Mouse (Mus musculus): ENCODE data around the gene Hivep2. TPM values are rescaled to one million over a fixed set of nuclear protein-coding genes. Genes with fewer than 3 reads are reported as not detected.

The Hivep2 gene
- polyA plus RNA-seq, 1 experiment from 2014 or later: 2.5 TPM

DNA sequence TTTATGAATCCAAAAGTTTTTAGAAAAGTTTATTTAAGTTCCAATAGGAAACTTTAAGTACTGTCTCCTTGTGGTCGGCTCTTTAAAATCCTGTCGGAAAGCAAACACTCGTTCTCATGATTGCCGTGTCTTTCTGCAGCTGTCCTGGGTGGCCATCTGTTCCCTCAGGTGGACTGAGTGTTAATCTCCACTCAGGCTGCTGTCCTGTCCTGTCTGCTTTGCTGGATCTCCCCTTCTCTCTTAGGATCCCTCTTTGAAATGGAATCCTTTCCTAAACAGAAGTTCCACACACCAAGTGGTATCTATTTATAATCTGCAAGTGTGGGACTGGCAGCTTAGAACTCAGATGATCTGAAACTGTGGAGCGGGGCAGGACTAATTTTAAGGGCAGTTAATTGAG lies 75.7 kb downstream of the Hivep2 start:
- Histone ChIP-seq H3K4me2 (no peak overlapping the region), H3K4me3 (replicated peaks) (no peak overlapping the region), H3K9ac (replicated peaks) (no peak overlapping the region), H3K27me3 (peaks cover 29% of the 10 kb centered on the region), H3K4me1 (replicated peaks) (peaks cover 22% of the 10 kb centered on the region), H3K36me3 (no peaks in the 10 kb centered on the region), H3K9me3 (no peaks in the 10 kb centered on the region), H3K27ac (no peak overlapping the region)
- WGBS: 62% methylated on average over 5 of the region's 5 CpGs
- no peak for ATAC-seq (ENCODE audit: insufficient number of reproducible peaks, insufficient read depth, low FRiP score, low TSS enrichment, low read depth)

GRCm38 (mm10) chr10:14042539-14043348 lies 76.9 kb downstream of the Hivep2 start:
- Histone ChIP-seq H3K27me3 (peaks cover 34% of the 10 kb centered on the region), H3K4me3 (replicated peaks) (no peak overlapping the region), H3K4me2 (no peak overlapping the region), H3K4me1 (replicated peaks) (peaks cover 22% of the 10 kb centered on the region), H3K9ac (replicated peaks) (no peak overlapping the region), H3K36me3 (no peaks in the 10 kb centered on the region), H3K27ac (no peak overlapping the region), H3K9me3 (no peaks in the 10 kb centered on the region)
- ATAC-seq (ENCODE audit: insufficient number of reproducible peaks, insufficient read depth, low FRiP score, low TSS enrichment, low read depth): no peak
- WGBS: 82% methylated on average over 12 of the region's 12 CpGs

DNA sequence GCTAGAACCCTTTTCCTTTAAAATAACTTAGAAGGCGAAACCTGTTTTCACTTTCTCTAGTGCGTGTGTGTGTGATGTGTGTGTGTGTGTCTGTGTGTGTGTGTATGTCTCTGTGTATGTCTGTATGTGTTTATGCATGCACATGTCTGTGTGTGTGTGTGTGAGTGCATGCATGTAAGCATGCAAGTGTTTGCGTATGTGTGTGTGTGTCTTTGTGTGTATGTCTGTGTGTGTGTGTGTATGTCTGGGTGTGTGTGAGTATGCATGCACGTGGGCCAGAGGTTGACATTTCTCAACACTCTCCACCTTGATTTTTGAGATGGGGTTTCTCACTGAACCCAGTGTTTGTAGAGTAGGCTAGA lies 77.5 kb downstream of the Hivep2 start:
- WGBS: 95% methylated on average over 4 of the region's 4 CpGs
- no peak overlapping the region for H3K9ac ChIP-seq (replicated peaks)

DNA sequence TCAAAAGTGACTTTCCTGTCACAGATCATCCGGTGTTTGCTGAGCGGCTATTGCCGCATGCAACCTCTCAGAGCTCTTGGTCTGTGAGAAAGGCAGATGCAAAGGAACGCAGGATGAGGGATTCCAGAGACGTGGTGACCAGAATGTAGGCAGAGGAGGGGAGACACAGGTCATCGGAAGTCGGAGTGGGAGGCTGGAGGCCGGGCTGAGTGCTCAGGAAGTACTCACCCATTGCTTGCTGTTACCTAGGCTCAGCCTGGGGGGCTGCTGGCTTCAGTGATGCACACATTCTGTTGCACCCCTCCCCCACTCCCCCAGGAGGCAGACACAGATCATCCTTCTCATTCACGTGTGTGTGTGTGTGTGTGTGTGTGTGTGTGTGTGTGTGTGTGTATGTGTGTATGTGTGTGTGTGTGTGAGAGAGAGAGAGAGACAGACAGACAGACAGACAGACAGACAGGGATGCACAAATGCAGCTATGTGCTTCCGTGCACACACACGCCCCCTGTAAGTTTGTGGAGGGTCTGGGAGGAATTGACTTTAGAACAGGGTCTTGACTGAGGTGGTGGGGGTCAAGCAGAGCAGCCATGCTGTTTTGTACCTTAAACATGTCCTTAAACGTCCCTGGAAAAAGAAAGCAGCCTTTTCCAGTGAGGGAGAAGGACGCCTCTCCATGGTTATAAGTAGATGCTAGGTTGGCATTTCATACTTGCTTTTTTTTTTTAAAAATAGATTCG lies 78.3 kb downstream of the Hivep2 start:
- Histone ChIP-seq H3K36me3 (no peaks in the 10 kb centered on the region), H3K4me1 (replicated peaks) (peaks cover 27% of the 10 kb centered on the region), H3K27ac (no peak overlapping the region), H3K9me3 (no peaks in the 10 kb centered on the region), H3K9ac (replicated peaks) (no peak overlapping the region), H3K4me3 (replicated peaks) (no peak overlapping the region), H3K4me2 (no peak overlapping the region), H3K27me3 (peaks cover 35% of the 10 kb centered on the region)
- WGBS: 52% methylated on average over 14 of the region's 14 CpGs
- no peak for ATAC-seq (ENCODE audit: insufficient number of reproducible peaks, insufficient read depth, low FRiP score, low TSS enrichment, low read depth)

More for the DNA sequence above, 77.5 kb downstream of the Hivep2 start:
- peaks cover 35% of the 10 kb centered on the region for H3K27me3 ChIP-seq
- H3K27ac ChIP-seq: no peak overlapping the region
- no peaks in the 10 kb centered on the region for H3K36me3 ChIP-seq
- H3K4me1 ChIP-seq (replicated peaks): peaks cover 24% of the 10 kb centered on the region
- no peak overlapping the region for H3K4me3 ChIP-seq (replicated peaks)
- H3K4me2 ChIP-seq: no peak overlapping the region
- no peaks in the 10 kb centered on the region for H3K9me3 ChIP-seq
- no peak for ATAC-seq (ENCODE audit: insufficient number of reproducible peaks, insufficient read depth, low FRiP score, low TSS enrichment, low read depth)

GRCm38 (mm10) chr10:14044783-14045392 lies 79.0 kb downstream of the Hivep2 start:
- Histone ChIP-seq H3K9me3 (no peaks in the 10 kb centered on the region), H3K27me3 (peaks cover 35% of the 10 kb centered on the region), H3K27ac (no peak overlapping the region), H3K4me3 (replicated peaks) (no peak overlapping the region), H3K4me2 (no peak overlapping the region), H3K36me3 (no peaks in the 10 kb centered on the region), H3K9ac (replicated peaks) (no peak overlapping the region), H3K4me1 (replicated peaks) (peaks cover 27% of the 10 kb centered on the region)
- no peak for ATAC-seq (ENCODE audit: insufficient number of reproducible peaks, insufficient read depth, low FRiP score, low TSS enrichment, low read depth)
- 63% methylated on average over 5 of the region's 5 CpGs for WGBS

DNA sequence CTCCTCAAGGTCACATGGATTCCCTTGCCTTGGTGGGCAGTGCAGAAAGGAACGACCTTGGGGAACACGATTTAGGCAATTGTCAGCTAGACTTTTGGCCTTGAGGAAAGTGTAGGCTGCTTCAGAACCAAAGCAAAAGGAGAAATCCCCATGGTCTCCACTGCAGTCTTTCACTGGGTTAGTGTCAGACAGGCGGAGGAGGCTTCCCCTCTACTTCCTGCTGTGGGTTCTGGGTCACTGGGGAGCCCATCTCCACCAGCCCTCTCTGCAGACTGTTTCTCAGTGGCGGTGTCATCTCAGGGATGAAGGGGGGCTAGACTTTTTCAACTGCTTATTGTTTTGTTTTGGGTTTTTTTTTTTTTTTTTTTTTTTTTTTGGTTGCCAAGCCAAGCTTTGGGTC lies 79.9 kb downstream of the Hivep2 start:
- H3K4me2 ChIP-seq: no peak overlapping the region
- no peak overlapping the region for H3K4me3 ChIP-seq (replicated peaks)
- H3K9ac ChIP-seq (replicated peaks): no peak overlapping the region
- no peaks in the 10 kb centered on the region for H3K9me3 ChIP-seq
- peaks cover 33% of the 10 kb centered on the region for H3K27me3 ChIP-seq
- WGBS: 44% methylated on average over 4 of the region's 4 CpGs
- H3K27ac ChIP-seq: no peak overlapping the region
- H3K36me3 ChIP-seq: no peaks in the 10 kb centered on the region
- no peak for ATAC-seq (ENCODE audit: insufficient number of reproducible peaks, insufficient read depth, low FRiP score, low TSS enrichment, low read depth)
- H3K4me1 ChIP-seq (replicated peaks): peaks cover 24% of the 10 kb centered on the region

DNA sequence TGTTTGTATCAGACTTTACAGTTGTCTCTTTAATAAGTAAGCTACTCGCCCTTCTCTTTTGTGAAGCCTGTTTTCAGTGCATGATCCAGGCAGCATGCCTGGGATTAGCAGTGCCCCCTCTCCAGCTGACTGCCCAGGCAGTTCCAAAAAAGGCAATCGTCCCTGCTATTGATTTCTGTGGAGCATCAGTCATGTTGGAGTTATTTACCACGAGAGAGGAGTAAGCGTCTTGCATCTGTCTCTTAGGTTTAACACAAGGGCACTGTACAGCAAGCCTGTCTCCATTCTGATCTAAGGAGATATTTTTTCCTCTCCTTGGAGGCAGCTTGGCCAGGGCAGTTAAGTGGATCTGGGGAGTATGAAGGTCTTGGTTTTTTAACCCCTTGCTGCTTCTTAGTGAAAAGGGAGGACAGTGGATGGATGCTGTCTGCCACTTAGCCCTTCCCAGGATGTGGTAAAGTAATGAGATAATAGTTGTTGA lies 80.3 kb downstream of the Hivep2 start:
- H3K27ac ChIP-seq: no peak overlapping the region
- no peaks in the 10 kb centered on the region for H3K36me3 ChIP-seq
- H3K4me3 ChIP-seq (replicated peaks): no peak overlapping the region
- WGBS: 32% methylated on average over 4 of the region's 4 CpGs
- peaks cover 28% of the 10 kb centered on the region for H3K27me3 ChIP-seq
- H3K9me3 ChIP-seq: no peaks in the 10 kb centered on the region
- no peak for ATAC-seq (ENCODE audit: insufficient number of reproducible peaks, insufficient read depth, low FRiP score, low TSS enrichment, low read depth)
- peaks cover 20% of the 10 kb centered on the region for H3K4me1 ChIP-seq (replicated peaks)
- no peak overlapping the region for H3K9ac ChIP-seq (replicated peaks)
- H3K4me2 ChIP-seq: no peak overlapping the region

- no peak overlapping the region for H3K4me3 ChIP-seq (replicated peaks)
- peaks cover 23% of the 10 kb centered on the region for H3K27me3 ChIP-seq
- ATAC-seq (ENCODE audit: insufficient number of reproducible peaks, insufficient read depth, low FRiP score, low TSS enrichment, low read depth): no peak
- no peaks in the 10 kb centered on the region for H3K9me3 ChIP-seq
- no peak overlapping the region for H3K9ac ChIP-seq (replicated peaks)
- peaks cover 19% of the 10 kb centered on the region for H3K4me1 ChIP-seq (replicated peaks)
- H3K36me3 ChIP-seq: no peaks in the 10 kb centered on the region
- H3K4me2 ChIP-seq: no peak overlapping the region
- 79% methylated on average over 2 of the region's 2 CpGs for WGBS
- no peak overlapping the region for H3K27ac ChIP-seq
Measured at GRCm38 (mm10) chr10:14046935-14047334, 81.1 kb downstream of the Hivep2 start.

- Histone ChIP-seq H3K4me1 (replicated peaks) (peaks cover 19% of the 10 kb centered on the region), H3K27me3 (peaks cover 17% of the 10 kb centered on the region; the same call in 1 of the 2 replicates), H3K9me3 (no peaks in the 10 kb centered on the region), H3K4me3 (replicated peaks) (no peak overlapping the region), H3K9ac (replicated peaks) (no peak overlapping the region), H3K4me2 (no peak overlapping the region), H3K36me3 (no peaks in the 10 kb centered on the region), H3K27ac (no peak overlapping the region)
- no peak for ATAC-seq (ENCODE audit: insufficient number of reproducible peaks, insufficient read depth, low FRiP score, low TSS enrichment, low read depth)
- WGBS: 24% methylated on average over 2 of the region's 2 CpGs
Measured at GRCm38 (mm10) chr10:14047661-14048060, 81.8 kb downstream of the Hivep2 start.

DNA sequence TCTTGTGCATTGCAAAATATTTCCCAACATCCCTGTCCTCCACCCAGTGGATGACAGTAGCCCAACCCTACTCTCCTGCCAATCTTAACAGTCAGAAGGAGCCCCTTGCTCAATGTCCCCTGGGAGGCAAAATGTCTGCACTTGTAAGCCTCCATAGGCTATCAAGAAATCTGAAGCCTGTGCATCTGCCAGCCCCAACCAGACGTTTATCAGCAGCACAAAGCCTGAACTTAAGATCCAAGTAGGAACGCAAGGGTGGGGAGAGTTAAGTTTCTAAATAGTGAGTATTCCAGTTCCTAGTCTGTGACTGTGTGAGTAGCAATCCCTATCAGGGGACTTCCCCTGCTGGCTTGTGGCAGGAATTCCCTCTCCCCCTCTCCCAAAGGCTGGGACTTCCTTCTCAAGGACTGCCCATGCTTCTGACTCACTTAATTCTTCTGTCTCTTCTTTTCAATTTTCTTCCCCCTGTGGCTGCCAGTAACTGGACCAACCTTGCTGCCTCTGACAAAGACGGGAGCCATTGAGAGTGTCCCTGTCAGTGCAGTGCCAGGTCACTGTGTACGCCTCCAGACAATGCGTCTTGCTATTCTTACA lies 82.5 kb downstream of the Hivep2 start:
- whole genome bisulfite sequencing: 70% methylated on average over 5 of the region's 5 CpGs
- H3K27ac ChIP-seq: peak overlapping the region; percentile 1; the same call in 1 of the 2 replicates
- H3K9me3 ChIP-seq: no peaks in the 10 kb centered on the region
- H3K36me3 ChIP-seq: no peaks in the 10 kb centered on the region
- peaks cover 23% of the 10 kb centered on the region for H3K4me1 ChIP-seq (replicated peaks)
- no peak for ATAC-seq (ENCODE audit: insufficient number of reproducible peaks, insufficient read depth, low FRiP score, low TSS enrichment, low read depth)
- H3K9ac ChIP-seq (replicated peaks): no peak overlapping the region
- H3K4me3 ChIP-seq (replicated peaks): no peak overlapping the region
- peaks cover 13% of the 10 kb centered on the region; the same call in 1 of the 2 replicates for H3K27me3 ChIP-seq
- no peak overlapping the region for H3K4me2 ChIP-seq

Measured in limb, embryonic 12.5 days (tissue).